Mouse (Mus musculus): ENCODE measurements at regions not wholly inside any gene's neighbourhood (a gene's known extent, or its start where the extent isn't known, plus 50 kb on each side); places are given as distances from the start of the nearest gene placed in this dataset.

DNA sequence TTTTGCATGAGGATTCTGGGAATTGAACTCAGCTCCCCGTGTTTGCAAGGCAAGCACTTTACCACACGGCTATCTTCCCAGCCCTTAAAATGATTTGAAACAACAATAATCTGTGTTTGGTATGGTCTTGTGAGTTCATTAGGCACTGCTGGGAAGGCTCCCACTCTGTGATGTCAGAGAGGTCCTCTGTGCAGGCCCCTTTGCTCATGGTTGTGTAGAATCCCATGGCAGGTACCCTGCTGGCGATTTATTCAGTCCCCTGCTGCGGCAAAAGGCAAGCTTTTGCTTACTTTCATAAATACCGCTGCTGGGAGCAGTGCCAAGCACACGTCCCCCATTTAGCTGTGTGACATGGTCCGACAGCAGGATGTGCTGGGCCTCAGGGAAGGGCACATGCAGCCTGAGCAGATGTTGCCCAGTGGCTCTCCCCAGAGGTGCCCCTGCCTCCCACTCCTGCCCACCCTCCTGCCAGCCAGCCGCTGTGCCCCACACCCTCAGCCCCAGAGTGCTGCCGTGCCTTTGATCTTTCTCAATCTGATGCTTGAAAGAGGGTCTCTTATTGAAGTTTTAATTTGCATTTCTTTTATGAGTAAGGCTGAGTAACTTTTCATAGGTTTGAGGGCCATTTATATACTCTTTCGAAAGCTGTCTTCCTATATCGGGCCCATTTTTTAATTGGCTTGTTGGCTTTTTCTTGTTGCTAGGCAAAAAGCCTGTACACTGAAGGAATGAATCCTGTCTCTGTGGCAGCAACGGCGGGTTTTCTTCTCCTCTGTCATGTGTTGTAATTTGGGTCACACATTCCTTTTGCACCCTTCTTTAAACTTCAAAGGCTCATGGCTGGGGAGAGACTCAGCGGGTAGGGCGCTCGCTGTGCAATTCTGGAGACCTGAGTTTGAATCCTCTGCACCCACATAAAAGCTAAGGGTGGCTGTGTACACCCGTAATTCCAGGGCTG, 136.2 kb upstream of the Tle3 start:
- H3K36me3 ChIP-seq (ENCODE audit: control insufficient read depth, insufficient read depth, low read length, poor library complexity, severe bottlenecking): no peaks in the 10 kb centered on the region
- no peaks in the 10 kb centered on the region for H3K4me1 ChIP-seq (ENCODE audit: control insufficient read depth in 2 of 2, insufficient read depth in 2 of 2, low read length in 2 of 2, poor library complexity in 1 of 2)
- H3K9me3 ChIP-seq (ENCODE audit: control insufficient read depth, insufficient read depth, low read depth, low read length): no peaks in the 10 kb centered on the region
- in situ Hi-C loops (cut with MboI; ENCODE audit: low sequenced_read_pairs in 2 of 2, unreplicated experiment in 2 of 2): no loop called here
- no peak for TF ChIP-seq CHD2 (IDR thresholded peaks at IDR 0.05; ENCODE audit: low read depth, low read length)
- no peak for TF ChIP-seq MAFK (IDR thresholded peaks at IDR 0.05; ENCODE audit: insufficient read depth, low read depth, low read length)
- TF ChIP-seq HCFC1 (IDR thresholded peaks at IDR 0.05; ENCODE audit: borderline replicate concordance, insufficient read depth, low read length): no peak
- H3K27ac ChIP-seq (ENCODE audit: insufficient read depth, low read depth, low read length, poor library complexity, severe bottlenecking): no peak overlapping the region
- H3K9ac ChIP-seq (ENCODE audit: insufficient read depth, low read depth, low read length, poor library complexity, severe bottlenecking): no peak overlapping the region
- DNase-seq (ENCODE audit: low read depth, low spot score): no peak
- H3K4me3 ChIP-seq (ENCODE audit: insufficient read depth in 1 of 2, low read depth in 1 of 2, low read length in 2 of 2, poor library complexity in 1 of 2, severe bottlenecking in 1 of 2): no peak overlapping the region

DNA sequence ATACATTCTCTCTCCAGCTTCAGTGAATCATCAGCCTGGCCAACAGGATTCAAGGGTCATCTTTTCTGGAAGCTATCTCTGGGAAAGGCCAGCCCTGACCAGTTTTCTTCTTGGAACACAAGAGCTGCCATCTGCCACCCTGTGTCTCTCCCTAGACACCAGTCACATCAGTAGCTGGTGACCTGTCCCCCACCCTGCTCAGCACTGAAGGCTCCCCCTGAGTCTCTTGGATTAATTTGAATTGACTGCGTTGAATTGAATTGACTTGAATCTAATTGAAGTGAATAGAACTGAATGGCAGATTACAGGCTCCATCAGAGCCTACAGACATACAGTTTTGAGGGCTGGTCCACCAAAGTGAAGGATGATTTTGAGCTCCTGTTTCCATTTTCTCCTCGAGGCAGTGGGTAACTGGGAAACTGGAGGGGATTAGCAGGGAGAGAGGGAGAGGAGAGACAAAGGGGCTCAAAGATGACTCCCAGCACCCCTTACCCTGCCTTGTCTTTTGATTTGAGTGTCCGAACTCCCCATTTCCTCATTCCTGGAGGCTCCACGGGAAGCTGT, 133.4 kb upstream of the Tle3 start:
- Histone ChIP-seq H3K36me3 (ENCODE audit: control insufficient read depth, insufficient read depth, low read length, poor library complexity, severe bottlenecking) (no peaks in the 10 kb centered on the region), H3K4me1 (ENCODE audit: control insufficient read depth in 2 of 2, insufficient read depth in 2 of 2, low read length in 2 of 2, poor library complexity in 1 of 2) (peaks cover 0 to 3% of the 10 kb centered on the region in 2 experiments; a peak in 1 of 4 replicates), H3K9ac (ENCODE audit: insufficient read depth, low read depth, low read length, poor library complexity, severe bottlenecking) (no peak overlapping the region), H3K9me3 (ENCODE audit: control insufficient read depth, insufficient read depth, low read depth, low read length) (no peaks in the 10 kb centered on the region), H3K4me3 (ENCODE audit: insufficient read depth in 1 of 2, low read depth in 1 of 2, low read length in 2 of 2, poor library complexity in 1 of 2, severe bottlenecking in 1 of 2) (no peak overlapping the region), H3K27ac (ENCODE audit: insufficient read depth, low read depth, low read length, poor library complexity, severe bottlenecking) (no peak overlapping the region)
- no peak for DNase-seq (ENCODE audit: low read depth, low spot score)
- in situ Hi-C loops (cut with MboI; ENCODE audit: low sequenced_read_pairs in 2 of 2, unreplicated experiment in 2 of 2): no loop called here
- TF ChIP-seq ZC3H11A (IDR thresholded peaks at IDR 0.05; ENCODE audit: borderline replicate concordance, low read depth, low read length) (no peak), ZNF384 (IDR thresholded peaks at IDR 0.05; ENCODE audit: low read depth, low read length) (no peak), CHD2 (IDR thresholded peaks at IDR 0.05; ENCODE audit: low read depth, low read length) (no peak), MAFK (IDR thresholded peaks at IDR 0.05; ENCODE audit: insufficient read depth, low read depth, low read length) (no peak), HCFC1 (IDR thresholded peaks at IDR 0.05; ENCODE audit: borderline replicate concordance, insufficient read depth, low read length) (no peak)

DNA sequence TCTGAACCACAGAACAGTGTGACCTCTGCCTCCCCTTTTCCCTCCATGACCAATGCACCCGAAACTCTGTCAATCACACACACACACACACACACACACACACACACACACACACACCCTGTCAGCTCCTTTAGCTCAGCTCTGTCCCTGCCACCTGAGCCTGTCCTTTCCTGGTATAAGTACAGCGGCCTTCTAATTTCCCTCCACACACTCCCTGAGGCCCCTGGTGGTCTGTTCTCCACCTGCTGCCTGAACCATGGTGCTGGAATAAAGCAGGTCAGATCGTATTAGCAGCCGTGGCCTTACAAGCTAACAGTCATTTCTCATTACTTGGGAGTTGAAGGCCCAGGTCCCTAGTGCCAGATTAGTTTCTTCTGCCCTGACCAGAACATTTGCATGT, 132.8 kb upstream of the Tle3 start:
- Histone ChIP-seq H3K36me3 (ENCODE audit: control insufficient read depth, insufficient read depth, low read length, poor library complexity, severe bottlenecking) (no peaks in the 10 kb centered on the region), H3K9me3 (ENCODE audit: control insufficient read depth, insufficient read depth, low read depth, low read length) (no peaks in the 10 kb centered on the region), H3K27ac (ENCODE audit: insufficient read depth, low read depth, low read length, poor library complexity, severe bottlenecking) (no peak overlapping the region), H3K4me3 (ENCODE audit: insufficient read depth in 1 of 2, low read depth in 1 of 2, low read length in 2 of 2, poor library complexity in 1 of 2, severe bottlenecking in 1 of 2) (no peak overlapping the region), H3K9ac (ENCODE audit: insufficient read depth, low read depth, low read length, poor library complexity, severe bottlenecking) (no peak overlapping the region), H3K4me1 (ENCODE audit: control insufficient read depth in 2 of 2, insufficient read depth in 2 of 2, low read length in 2 of 2, poor library complexity in 1 of 2) (peaks cover 0 to 3% of the 10 kb centered on the region in 2 experiments; a peak in 1 of 4 replicates)
- in situ Hi-C loops (cut with MboI; ENCODE audit: low sequenced_read_pairs in 2 of 2, unreplicated experiment in 2 of 2): no loop called here
- no peak for TF ChIP-seq ZNF384 (IDR thresholded peaks at IDR 0.05; ENCODE audit: low read depth, low read length)
- no peak for TF ChIP-seq HCFC1 (IDR thresholded peaks at IDR 0.05; ENCODE audit: borderline replicate concordance, insufficient read depth, low read length)
- no peak for TF ChIP-seq ZC3H11A (IDR thresholded peaks at IDR 0.05; ENCODE audit: borderline replicate concordance, low read depth, low read length)
- TF ChIP-seq CHD2 (IDR thresholded peaks at IDR 0.05; ENCODE audit: low read depth, low read length): no peak
- no peak for TF ChIP-seq MAFK (IDR thresholded peaks at IDR 0.05; ENCODE audit: insufficient read depth, low read depth, low read length)
- no peak for DNase-seq (ENCODE audit: low read depth, low spot score)

DNA sequence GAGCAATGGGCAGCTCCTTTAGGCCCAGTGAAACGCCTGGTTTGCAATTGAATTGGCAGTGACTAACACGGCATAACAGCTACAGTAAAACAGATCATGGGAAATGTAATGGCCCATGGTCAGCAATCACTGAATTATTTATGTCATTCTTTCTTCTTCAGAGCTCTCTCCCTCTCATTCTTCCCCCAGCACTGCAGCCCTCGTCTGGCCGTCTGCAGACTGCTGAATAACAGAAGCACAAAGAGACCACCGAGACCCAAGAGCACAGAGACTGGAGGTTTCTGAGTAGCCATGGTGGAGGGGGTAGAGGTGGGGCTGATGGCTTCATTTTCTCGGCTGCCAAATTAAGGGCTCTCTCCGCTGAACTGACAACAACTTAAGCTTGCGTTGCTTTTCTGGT, 130.7 kb upstream of the Tle3 start:
- no peaks in the 10 kb centered on the region for H3K36me3 ChIP-seq (ENCODE audit: control insufficient read depth, insufficient read depth, low read length, poor library complexity, severe bottlenecking)
- in situ Hi-C loops (cut with MboI; ENCODE audit: low sequenced_read_pairs in 2 of 2, unreplicated experiment in 2 of 2): no loop called here
- no peak overlapping the region for H3K9ac ChIP-seq (ENCODE audit: insufficient read depth, low read depth, low read length, poor library complexity, severe bottlenecking)
- DNase-seq (ENCODE audit: low read depth, low spot score): no peak
- no peak overlapping the region for H3K4me3 ChIP-seq (ENCODE audit: insufficient read depth in 1 of 2, low read depth in 1 of 2, low read length in 2 of 2, poor library complexity in 1 of 2, severe bottlenecking in 1 of 2)
- H3K27ac ChIP-seq (ENCODE audit: insufficient read depth, low read depth, low read length, poor library complexity, severe bottlenecking): no peak overlapping the region
- H3K9me3 ChIP-seq (ENCODE audit: control insufficient read depth, insufficient read depth, low read depth, low read length): no peaks in the 10 kb centered on the region
- peaks cover 0 to 3% of the 10 kb centered on the region in 2 experiments; a peak in 1 of 4 replicates for H3K4me1 ChIP-seq (ENCODE audit: control insufficient read depth in 2 of 2, insufficient read depth in 2 of 2, low read length in 2 of 2, poor library complexity in 1 of 2)
- TF ChIP-seq ZC3H11A (IDR thresholded peaks at IDR 0.05; ENCODE audit: borderline replicate concordance, low read depth, low read length) (no peak), ZNF384 (IDR thresholded peaks at IDR 0.05; ENCODE audit: low read depth, low read length) (no peak), CHD2 (IDR thresholded peaks at IDR 0.05; ENCODE audit: low read depth, low read length) (no peak), MAFK (IDR thresholded peaks at IDR 0.05; ENCODE audit: insufficient read depth, low read depth, low read length) (no peak), HCFC1 (IDR thresholded peaks at IDR 0.05; ENCODE audit: borderline replicate concordance, insufficient read depth, low read length) (no peak)

Measured in ES-E14 (cell line).